Mouse (Mus musculus) cerebellum, adult 2 months (tissue): ENCODE data around the gene Frg2f1.

ENCODE experiments used
- CTCF ChIP-seq: fragments of 200-500 bp; IDR thresholded peaks from 2 replicates; pipeline ENCODE4 v1.5.1; 2011; ENCODE audit warnings: low read depth, mild to moderate bottlenecking, control low read depth, low read length, moderate library complexity, borderline replicate concordance; ENCODE audit not compliant: insufficient read depth
- POLR2A ChIP-seq: fragments of 200-500 bp; IDR thresholded peaks from 2 replicates; pipeline ENCODE4 v1.6.1; 2011; ENCODE audit warnings: low read length, control low read depth, borderline replicate concordance; ENCODE audit not compliant: insufficient read depth

GRCm38 (mm10) chr4:119535103-119535502 lies 4.2 kb downstream of the Frg2f1 start:
- no peak for TF ChIP-seq CTCF
- no peak for TF ChIP-seq POLR2A
